Mouse (Mus musculus) G1E (cell line): ENCODE measurements around the gene 9430097D07Rik. TPM values are rescaled to one million over a fixed set of nuclear protein-coding genes. Genes with fewer than 3 reads are reported as not detected.

Experiments
- ATAC-seq: 2 replicates; pipeline ENCODE4 v1.8.0; 2016; ENCODE audit warnings: mild to moderate bottlenecking; ENCODE audit not compliant: insufficient number of reproducible peaks, poor library complexity, low FRiP score, severe bottlenecking; ENCODE audit errors: extremely low read depth
- DNase-seq: peaks from one replicate; pipeline ENCODE4 v3.0.0; 2012; ENCODE audit warnings: low spot score
- H3K27me3 ChIP-seq: 2 replicates; pipeline ENCODE4 v1.6.1; 2012; ENCODE audit warnings: mild to moderate bottlenecking, low read length, inconsistent platforms; ENCODE audit not compliant: insufficient read depth
- H3K36me3 ChIP-seq: replicated peaks from 2 replicates; pipeline ENCODE3; 2012; ENCODE audit warnings: mild to moderate bottlenecking, inconsistent platforms
- H3K4me1 ChIP-seq: 2 replicates; pipeline ENCODE4 v1.6.1; 2012; ENCODE audit warnings: low read depth, low read length, inconsistent platforms, mixed read lengths; ENCODE audit not compliant: insufficient read depth
- H3K4me3 ChIP-seq: 2 replicates; pipeline ENCODE4 v1.5.1; 2012; ENCODE audit warnings: low read depth, mild to moderate bottlenecking, inconsistent platforms, low read length, moderate library complexity, mixed read lengths
- H3K9me3 ChIP-seq: replicated peaks from 2 replicates; pipeline ENCODE4 v1.6.1; 2012; ENCODE audit warnings: inconsistent platforms
- CTCF ChIP-seq: IDR thresholded peaks from 2 replicates; pipeline ENCODE4 v1.5.1; 2012; ENCODE audit warnings: low read depth, low read length, inconsistent platforms, mixed read lengths
- GATA1 ChIP-seq: IDR thresholded peaks from 2 replicates; pipeline ENCODE4 v1.6.1; 2012; ENCODE audit warnings: borderline replicate concordance, low read length, inconsistent platforms, mixed read lengths
- GATA2 ChIP-seq: IDR thresholded peaks from 2 replicates; pipeline ENCODE4 v1.6.1; 2012; ENCODE audit warnings: low read depth, low read length, inconsistent platforms, borderline replicate concordance
- POLR2AphosphoS5 ChIP-seq: IDR thresholded peaks from 2 replicates; pipeline ENCODE4 v1.6.1; 2012; ENCODE audit warnings: low read depth, low read length, inconsistent platforms; ENCODE audit not compliant: insufficient replicate concordance
- TAL1 ChIP-seq: conservative IDR thresholded peaks from 2 replicates; pipeline ENCODE4 v1.6.1; 2012; ENCODE audit warnings: low read depth, low read length, inconsistent platforms, mixed read lengths
- polyA plus RNA-seq: library from polyadenylated mRNA; stranded (reverse); fragments of >175 nt; gene quantifications from 2 replicates; pipeline ENCODE4 v1.2.3, GENCODE M21; 2012
- total RNA-seq, 2 experiments: library from RNA; stranded (forward) in 1 of 2; stranded (reverse) in 1 of 2; fragments of 200-1000 nt in 1 of 2; fragments of >200 nt in 1 of 2; fragmentation: Nextera tagmentation in 1 of 2; gene quantifications; 2 replicates each; pipeline ENCODE4 v1.2.3; 2014 to 2017

Gene 9430097D07Rik
- total and polyA plus RNA-seq, 3 experiments = 0.11 TPM; not detected in 2

DNA sequence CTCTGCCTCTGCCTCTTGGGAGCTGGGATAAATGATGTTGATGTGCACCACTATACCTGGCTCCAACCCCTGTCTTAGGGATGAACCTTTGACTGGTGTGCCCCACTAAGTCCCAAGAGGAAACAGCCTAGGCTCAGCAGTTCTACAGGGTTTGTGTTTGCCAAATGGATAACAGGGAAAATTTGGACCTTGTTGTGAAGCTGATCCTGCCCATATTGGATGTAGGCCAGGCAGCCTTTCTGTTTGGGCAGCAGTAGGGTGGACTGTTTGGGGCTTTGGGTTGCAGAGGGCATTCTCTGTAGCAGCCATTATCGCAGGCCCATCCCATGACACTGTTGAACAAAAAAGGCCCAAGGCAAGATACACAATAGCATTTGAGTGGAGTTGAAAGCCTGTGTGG is 28.5 kb downstream of the 9430097D07Rik start:
- no peak for TF ChIP-seq GATA1
- TF ChIP-seq TAL1 = no peak
- no peak for TF ChIP-seq GATA2
- no peak for TF ChIP-seq POLR2AphosphoS5
- TF ChIP-seq CTCF = no peak
- Histone ChIP-seq H3K36me3 (peaks cover 89% of the 10 kb centered on the region), H3K27me3 (peaks cover 12% of the 10 kb centered on the region; the same call in 1 of the 2 replicates), H3K4me3 (no peak overlapping the region), H3K9me3 (no peaks in the 10 kb centered on the region), H3K4me1 (peaks cover 15% of the 10 kb centered on the region)
- ATAC-seq (no peak), DNase-seq (no peak)

DNA sequence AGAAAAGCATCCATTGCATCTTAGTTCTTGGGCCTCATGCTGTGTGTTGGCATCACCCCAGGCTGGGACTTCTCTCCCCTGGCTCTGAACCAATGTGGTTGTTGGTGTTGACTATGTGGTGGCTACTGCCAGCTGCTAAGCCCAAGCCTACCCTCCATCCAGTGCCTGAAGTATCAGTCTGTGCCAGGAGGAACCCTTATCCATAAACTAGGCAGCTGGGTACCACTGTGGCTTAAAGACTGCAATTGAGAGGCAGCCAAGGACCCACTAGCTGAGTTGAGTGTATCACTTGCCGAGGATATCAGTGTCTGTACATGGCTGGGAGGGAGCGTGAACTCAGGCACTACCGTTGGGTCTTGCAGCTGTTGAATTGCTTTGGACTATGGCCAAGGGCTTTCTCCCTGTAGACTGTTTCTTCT is 32.4 kb downstream of the 9430097D07Rik start:
- no peaks in the 10 kb centered on the region for H3K9me3 ChIP-seq
- H3K4me3 ChIP-seq = no peak overlapping the region
- H3K36me3 ChIP-seq = peaks cover 83% of the 10 kb centered on the region
- DNase-seq = no peak
- ATAC-seq = no peak
- H3K27me3 ChIP-seq = peaks cover 12% of the 10 kb centered on the region; the same call in 1 of the 2 replicates
- TF ChIP-seq GATA2 (no peak), POLR2AphosphoS5 (no peak), TAL1 (no peak), CTCF (no peak), GATA1 (no peak)
- peaks cover 33% of the 10 kb centered on the region for H3K4me1 ChIP-seq

DNA sequence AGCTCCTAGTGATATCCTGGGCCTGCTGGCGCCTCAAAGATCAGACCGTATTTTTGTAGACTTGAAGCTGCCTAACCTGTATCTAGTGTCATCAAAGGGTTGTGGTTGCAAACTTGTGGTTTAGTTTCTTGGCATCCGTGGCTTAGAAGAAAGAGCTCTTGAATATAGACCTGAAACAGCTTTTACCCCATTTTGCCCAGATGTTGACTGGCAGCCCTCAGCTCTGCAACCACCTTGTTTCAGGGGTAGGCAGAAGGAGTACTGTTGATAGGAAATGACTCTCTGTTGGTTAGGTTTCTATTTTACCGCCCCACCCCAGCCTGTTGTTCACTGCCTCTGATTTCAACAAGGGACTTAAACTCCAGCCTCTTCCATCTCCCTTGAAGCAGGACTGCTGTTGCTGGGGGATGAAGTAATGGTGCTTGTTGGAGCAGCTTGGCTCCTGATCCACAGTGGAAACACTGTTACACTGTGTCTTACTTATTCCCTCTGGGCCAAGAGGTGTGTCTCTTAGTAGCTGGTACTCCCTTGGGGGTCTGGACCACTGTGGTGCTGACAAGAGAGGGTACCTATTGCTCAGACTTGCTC is 33.4 kb downstream of the 9430097D07Rik start:
- H3K9me3 ChIP-seq = no peaks in the 10 kb centered on the region
- DNase-seq (no peak), ATAC-seq (no peak)

DNA sequence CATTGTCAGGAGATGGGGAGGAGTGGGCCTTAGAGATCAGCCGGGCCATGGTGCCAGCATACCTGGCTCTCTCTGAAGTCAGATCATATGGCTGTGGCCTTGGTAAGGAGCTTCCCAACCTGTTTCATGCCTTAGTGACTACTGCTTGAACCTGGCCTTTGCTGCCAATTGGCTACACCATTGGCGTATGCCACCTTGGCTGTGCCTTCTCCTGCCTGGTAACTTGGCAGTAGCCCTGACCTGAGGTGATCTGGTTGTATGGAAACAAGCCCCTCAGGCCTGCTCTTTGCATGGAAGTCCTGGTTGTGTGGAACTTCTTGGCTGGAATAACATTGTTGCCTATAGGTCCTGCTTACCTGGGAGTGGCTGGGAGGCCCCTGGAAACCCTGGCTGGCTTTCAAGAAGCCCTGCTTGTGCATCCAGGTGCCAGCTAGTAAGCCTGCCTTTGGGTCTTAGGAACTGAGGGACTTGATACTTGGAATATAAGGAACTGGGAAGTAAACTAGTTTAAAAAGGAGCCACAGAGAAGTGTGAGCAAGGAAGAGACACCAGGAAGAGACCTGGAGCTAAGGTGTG is 34.1 kb downstream of the 9430097D07Rik start:
- Histone ChIP-seq H3K9me3 (no peaks in the 10 kb centered on the region), H3K36me3 (peaks cover 68% of the 10 kb centered on the region), H3K27me3 (peaks cover 19% of the 10 kb centered on the region; the same call in 1 of the 2 replicates), H3K4me1 (peaks cover 49% of the 10 kb centered on the region), H3K4me3 (no peak overlapping the region)
- no peak for ATAC-seq
- DNase-seq = no peak
- TF ChIP-seq TAL1 (no peak), GATA1 (no peak), GATA2 (no peak), POLR2AphosphoS5 (no peak), CTCF (no peak)

More for the DNA sequence above, 33.4 kb downstream of the 9430097D07Rik start:
- Histone ChIP-seq H3K4me1 (peaks cover 42% of the 10 kb centered on the region), H3K36me3 (peaks cover 74% of the 10 kb centered on the region), H3K4me3 (no peak overlapping the region), H3K27me3 (peaks cover 15% of the 10 kb centered on the region; the same call in 1 of the 2 replicates)
- no peak for TF ChIP-seq GATA2
- no peak for TF ChIP-seq TAL1

DNA sequence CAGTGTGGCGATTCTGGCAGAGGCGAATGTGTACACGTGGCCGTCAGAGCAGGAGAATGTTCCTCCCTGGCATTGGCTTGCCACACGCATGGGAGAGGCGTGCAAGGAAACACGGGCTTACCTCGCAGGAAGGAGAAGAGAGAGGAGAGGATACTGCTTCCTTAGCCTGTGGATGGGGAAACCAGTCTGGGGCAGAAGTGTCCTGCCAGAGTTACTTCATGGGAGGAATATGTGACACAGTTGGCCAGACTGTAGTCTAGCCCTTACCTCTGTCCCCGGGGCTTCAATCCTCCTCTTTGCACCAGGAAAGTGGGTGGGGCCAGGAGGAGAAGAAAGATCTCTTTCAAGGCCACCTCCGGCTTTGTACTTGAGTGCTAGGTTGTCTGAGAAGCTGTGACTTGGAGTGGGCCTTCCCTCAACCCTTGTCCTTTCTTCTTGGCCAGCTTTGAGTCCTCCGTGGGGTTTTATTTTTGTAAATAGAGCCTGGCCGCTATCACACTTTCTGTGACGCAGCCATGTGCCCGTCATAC is 36.0 kb downstream of the 9430097D07Rik start:
- TF ChIP-seq GATA1 = no peak
- no peak for TF ChIP-seq GATA2
- TF ChIP-seq POLR2AphosphoS5 = no peak
- no peak for TF ChIP-seq TAL1
- TF ChIP-seq CTCF = no peak
- peaks cover 51% of the 10 kb centered on the region for H3K36me3 ChIP-seq
- DNase-seq (no peak), ATAC-seq (no peak)
- no peak overlapping the region for H3K4me3 ChIP-seq
- no peaks in the 10 kb centered on the region for H3K9me3 ChIP-seq
- peaks cover 64% of the 10 kb centered on the region for H3K4me1 ChIP-seq
- H3K27me3 ChIP-seq = peaks cover 27% of the 10 kb centered on the region; the same call in 1 of the 2 replicates

DNA sequence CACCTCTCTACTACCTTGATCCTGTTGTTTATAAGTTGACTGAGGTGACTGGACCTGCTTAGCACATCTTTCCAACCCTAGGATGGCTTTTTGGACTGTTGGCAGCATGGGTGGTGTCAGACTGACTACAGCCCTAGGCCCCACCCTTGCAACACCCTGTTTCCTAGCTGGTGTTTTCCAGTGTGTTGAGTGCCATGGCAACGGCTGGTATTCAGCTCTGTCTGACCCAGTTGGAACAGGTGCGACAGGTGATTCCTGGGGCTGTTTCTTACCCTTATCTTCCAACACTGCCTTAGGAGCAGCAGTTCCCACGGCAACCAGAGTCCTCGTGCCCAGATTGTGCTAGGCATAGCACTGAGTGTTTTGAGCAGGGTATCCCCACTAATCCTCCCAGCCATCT is 37.0 kb downstream of the 9430097D07Rik start:
- no peak for ATAC-seq
- H3K27me3 ChIP-seq = peaks cover 27% of the 10 kb centered on the region; the same call in 1 of the 2 replicates
- no peaks in the 10 kb centered on the region for H3K9me3 ChIP-seq
- no peak for TF ChIP-seq CTCF
- no peak overlapping the region for H3K4me3 ChIP-seq
- peaks cover 45% of the 10 kb centered on the region for H3K36me3 ChIP-seq
- DNase-seq = no peak
- H3K4me1 ChIP-seq = peaks cover 74% of the 10 kb centered on the region
